Mouse (Mus musculus) limb, embryonic 12.5 days (tissue): ENCODE data around the gene Cblb. TPM values are rescaled to one million over a fixed set of nuclear protein-coding genes. Genes with fewer than 3 reads are reported as not detected.

Experiments used
- ATAC-seq: fragments of 200-750 bp; cut with Nextera tagmentation; 2 replicates; pipeline ENCODE4 v1.8.0; 2017; ENCODE audit warnings: low read depth, moderate TSS enrichment; ENCODE audit not compliant: insufficient number of reproducible peaks, insufficient read depth, low FRiP score, low TSS enrichment
- H3K27ac ChIP-seq: fragments of 300-500 bp; sonication (generic); 2 replicates; pipeline ENCODE4 v1.5.1; 2016; ENCODE audit warnings: mild to moderate bottlenecking, moderate library complexity
- H3K27me3 ChIP-seq: fragments of 300-500 bp; sonication (generic); 2 replicates; pipeline ENCODE4 v1.6.1; 2016; ENCODE audit warnings: mild to moderate bottlenecking, moderate library complexity
- H3K36me3 ChIP-seq: fragments of 300-500 bp; sonication (generic); 2 replicates; pipeline ENCODE4 v1.6.1; 2016; ENCODE audit warnings: mild to moderate bottlenecking, moderate library complexity
- H3K4me1 ChIP-seq: fragments of 300-500 bp; sonication (generic); replicated peaks from 2 replicates; pipeline ENCODE4 v1.6.1; 2016
- H3K4me2 ChIP-seq: fragments of 300-500 bp; sonication (generic); 2 replicates; pipeline ENCODE4 v1.6.1; 2016; ENCODE audit warnings: mild to moderate bottlenecking, moderate library complexity
- H3K4me3 ChIP-seq: fragments of 300-500 bp; sonication (generic); replicated peaks from 2 replicates; pipeline ENCODE4 v1.5.1; 2016; ENCODE audit warnings: mild to moderate bottlenecking
- H3K9ac ChIP-seq: fragments of 300-500 bp; sonication (generic); replicated peaks from 2 replicates; pipeline ENCODE4 v1.6.1; 2016; ENCODE audit warnings: mild to moderate bottlenecking, moderate library complexity
- H3K9me3 ChIP-seq: fragments of 300-500 bp; sonication (generic); 2 replicates; pipeline ENCODE4 v1.6.1; 2016; ENCODE audit warnings: mild to moderate bottlenecking, moderate library complexity
- WGBS: fragments of 180-500 bp; shearing (Covaris S2); methylation state at CpG from one replicate; pipeline ENCODE4 v1.1.7; 2016; 5-methylcytosine and 5-hydroxymethylcytosine counted together
- polyA plus RNA-seq: library from polyadenylated mRNA; unstranded; fragments of >200 nt; fragmentation: Nextera tagmentation; extraction: Ambion mirVana; gene quantifications from 2 replicates; pipeline ENCODE4 v1.2.1, GENCODE M21; 2016

Gene Cblb
- polyA plus RNA-seq, 1 experiment from 2014 or later = 21.4 TPM

DNA sequence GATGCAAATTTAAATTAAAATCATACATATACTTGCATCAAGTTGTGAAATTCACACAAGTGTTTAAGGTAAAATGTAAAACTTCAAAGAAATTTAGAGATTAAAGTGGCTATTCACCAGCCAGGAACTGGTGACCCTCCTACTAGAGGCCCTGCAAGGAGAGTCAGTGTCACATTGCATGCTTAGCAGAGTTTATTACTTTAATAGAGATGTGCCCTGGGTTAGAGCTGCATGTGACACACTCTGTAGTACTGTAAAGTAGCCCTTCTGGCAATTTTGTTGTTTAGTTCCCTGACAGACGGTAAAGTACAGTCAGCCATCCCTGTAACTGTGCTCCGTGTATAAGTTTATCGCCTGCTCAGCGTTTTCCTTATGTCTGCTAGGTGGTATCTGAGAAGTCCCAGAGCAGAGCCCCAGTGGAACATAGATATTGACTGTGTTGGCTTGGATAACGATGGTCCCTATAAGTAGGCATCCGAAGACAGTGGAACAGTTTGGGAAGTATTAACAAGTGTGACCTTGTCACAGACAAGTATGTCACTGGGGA lies 129.0 kb downstream of the Cblb start:
- Histone ChIP-seq H3K4me1 (no peaks in the 10 kb centered on the region), H3K36me3 (peaks cover 39% of the 10 kb centered on the region), H3K4me3 (no peak overlapping the region), H3K9ac (no peak overlapping the region), H3K4me2 (no peak overlapping the region), H3K9me3 (no peaks in the 10 kb centered on the region), H3K27me3 (no peaks in the 10 kb centered on the region), H3K27ac (no peak overlapping the region)
- 79% methylated on average over 6 of the region's 6 CpGs for WGBS
- no peak for ATAC-seq

DNA sequence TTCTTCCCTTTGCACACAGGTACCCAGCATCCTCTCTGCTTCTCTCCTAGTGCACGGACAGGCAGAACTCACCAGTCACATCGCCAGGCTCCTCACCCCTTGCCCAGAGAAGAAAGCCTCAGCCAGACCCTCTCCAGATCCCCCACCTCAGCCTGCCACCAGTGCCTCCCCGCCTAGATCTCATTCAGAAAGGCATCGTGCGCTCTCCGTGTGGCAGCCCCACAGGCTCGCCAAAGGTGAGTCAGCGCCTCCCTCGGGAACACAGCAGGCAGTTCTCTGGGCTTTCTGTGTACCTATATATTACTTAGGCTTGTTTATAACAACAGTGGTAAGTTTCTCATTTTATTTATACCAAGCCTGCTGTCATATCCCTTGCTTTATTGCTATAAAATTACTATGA lies 133.2 kb downstream of the Cblb start:
- H3K36me3 ChIP-seq = peaks cover 37% of the 10 kb centered on the region
- no peaks in the 10 kb centered on the region for H3K27me3 ChIP-seq
- no peak overlapping the region for H3K4me3 ChIP-seq
- H3K4me1 ChIP-seq = no peaks in the 10 kb centered on the region
- 89% methylated on average over 9 of the region's 9 CpGs for WGBS
- no peak overlapping the region for H3K9ac ChIP-seq
- no peaks in the 10 kb centered on the region for H3K9me3 ChIP-seq
- ATAC-seq = no peak
- H3K27ac ChIP-seq = no peak overlapping the region
- H3K4me2 ChIP-seq = no peak overlapping the region

DNA sequence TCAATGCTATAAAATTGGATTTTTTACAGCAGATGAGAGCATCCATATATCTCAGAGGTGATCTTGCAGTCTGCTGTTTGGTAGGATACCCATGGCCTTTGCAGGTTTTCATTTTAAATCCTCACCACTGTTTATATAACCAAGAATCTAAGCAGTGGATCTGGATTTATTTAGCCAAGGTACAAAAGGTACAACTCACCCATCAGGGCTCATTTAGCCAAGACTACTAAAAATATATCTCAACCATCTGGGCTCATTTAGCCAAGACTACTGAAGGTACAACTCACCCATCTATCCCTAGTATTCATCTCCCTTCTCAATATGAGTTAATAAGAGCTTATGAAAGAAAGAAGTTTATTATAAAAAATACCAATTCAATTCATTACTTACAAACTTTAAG lies 142.2 kb downstream of the Cblb start:
- Histone ChIP-seq H3K9me3 (no peaks in the 10 kb centered on the region), H3K4me3 (no peak overlapping the region), H3K4me2 (no peak overlapping the region), H3K9ac (no peak overlapping the region), H3K27me3 (no peaks in the 10 kb centered on the region), H3K27ac (no peak overlapping the region), H3K36me3 (peaks cover 50% of the 10 kb centered on the region), H3K4me1 (no peaks in the 10 kb centered on the region)
- ATAC-seq = no peak

DNA sequence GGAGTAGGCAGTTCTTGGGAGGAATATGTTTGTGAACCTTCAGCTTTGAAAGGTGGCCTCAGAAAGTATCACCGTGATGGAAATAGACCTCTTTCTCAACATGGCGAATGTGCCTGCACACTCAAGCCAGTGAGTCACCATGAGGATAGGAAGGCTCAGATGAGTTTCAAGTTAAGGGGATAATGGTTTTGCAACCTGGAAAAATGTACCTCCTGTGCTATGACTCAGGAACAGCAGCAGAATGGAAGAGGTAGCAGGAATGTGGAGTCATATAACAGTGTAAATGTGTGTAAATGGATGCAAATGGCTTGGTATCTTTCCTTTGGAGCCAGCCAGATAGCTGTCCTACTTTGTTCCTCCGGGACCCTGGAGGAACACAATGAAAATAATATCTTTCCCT lies 148.8 kb downstream of the Cblb start:
- ATAC-seq = no peak
- Histone ChIP-seq H3K9ac (no peak overlapping the region), H3K36me3 (peaks cover 26% of the 10 kb centered on the region), H3K27me3 (no peaks in the 10 kb centered on the region), H3K4me3 (no peak overlapping the region), H3K4me1 (no peaks in the 10 kb centered on the region), H3K9me3 (no peaks in the 10 kb centered on the region), H3K27ac (no peak overlapping the region), H3K4me2 (no peak overlapping the region)
- WGBS = 94% methylated on average over 3 of the region's 3 CpGs

DNA sequence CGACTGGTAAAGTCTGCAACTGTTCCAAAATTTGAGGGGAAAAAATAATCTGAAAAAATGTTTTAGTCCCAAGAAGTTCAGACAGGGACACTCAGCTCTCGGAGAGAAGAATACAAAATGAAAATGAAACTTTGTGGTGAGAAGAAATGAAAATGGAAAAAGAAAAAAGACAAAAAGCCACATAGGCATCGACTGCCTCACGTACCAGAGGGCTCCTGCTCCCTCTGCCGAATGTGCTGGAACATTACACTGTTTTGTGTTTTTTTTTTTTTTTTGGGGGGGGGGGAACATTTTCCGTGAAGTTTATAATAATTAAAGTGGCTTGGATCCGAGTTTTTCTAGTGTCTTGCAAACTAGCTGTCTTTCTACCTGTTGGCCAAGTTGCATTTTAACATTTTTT lies 151.0 kb downstream of the Cblb start:
- H3K4me2 ChIP-seq = no peak overlapping the region
- ATAC-seq = no peak
- H3K9me3 ChIP-seq = no peaks in the 10 kb centered on the region
- H3K4me3 ChIP-seq = no peak overlapping the region
- no peak overlapping the region for H3K9ac ChIP-seq
- no peak overlapping the region for H3K27ac ChIP-seq
- H3K4me1 ChIP-seq = no peaks in the 10 kb centered on the region
- H3K36me3 ChIP-seq = peaks cover 40% of the 10 kb centered on the region
- H3K27me3 ChIP-seq = no peaks in the 10 kb centered on the region
- WGBS = 86% methylated on average over 7 of the region's 7 CpGs

DNA sequence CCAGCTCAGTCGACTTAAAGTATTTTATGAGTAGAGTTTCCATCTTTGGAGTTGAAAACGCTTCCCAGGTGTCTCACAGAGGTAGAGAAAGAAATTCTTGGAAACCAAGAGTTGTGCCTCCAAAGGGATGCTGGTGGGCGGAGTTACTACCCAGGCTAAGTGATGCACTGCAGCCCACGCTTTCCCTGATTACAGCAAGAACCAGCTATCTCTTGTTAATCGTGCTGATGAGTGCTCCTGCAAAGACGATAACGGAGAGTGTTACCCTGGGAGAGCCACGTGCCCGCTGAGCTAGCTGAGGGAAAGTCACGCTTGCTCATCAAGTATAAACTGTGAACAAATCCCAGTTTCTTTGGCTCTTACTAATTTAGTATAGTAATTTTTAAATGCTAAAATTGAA lies 153.3 kb downstream of the Cblb start:
- Histone ChIP-seq H3K9ac (no peak overlapping the region), H3K4me1 (no peaks in the 10 kb centered on the region), H3K27me3 (no peaks in the 10 kb centered on the region), H3K27ac (no peak overlapping the region), H3K36me3 (peaks cover 48% of the 10 kb centered on the region), H3K9me3 (no peaks in the 10 kb centered on the region), H3K4me3 (no peak overlapping the region), H3K4me2 (no peak overlapping the region)
- ATAC-seq = no peak
- WGBS = 89% methylated on average over 10 of the region's 10 CpGs

DNA sequence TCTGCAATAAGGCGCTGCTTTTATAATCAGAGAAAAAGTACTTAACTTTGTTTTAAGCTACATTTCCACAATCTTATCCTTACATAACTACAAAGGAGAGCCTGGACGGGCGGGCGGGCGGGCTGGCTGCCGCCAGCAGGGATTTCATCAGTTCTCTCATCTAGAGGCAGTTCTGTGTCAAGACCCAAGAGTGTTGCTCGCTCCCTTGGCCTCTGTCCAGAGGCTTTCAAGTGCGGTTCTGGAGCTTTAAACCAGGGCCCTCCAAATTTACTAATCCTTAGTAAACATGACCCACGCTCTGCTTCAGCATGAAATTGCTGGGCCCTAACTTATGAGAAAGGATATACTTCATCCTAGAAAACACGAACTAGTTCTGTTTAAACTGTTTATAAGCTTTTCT lies 155.7 kb downstream of the Cblb start:
- peaks cover 70% of the 10 kb centered on the region for H3K36me3 ChIP-seq
- WGBS = 89% methylated on average over 10 of the region's 10 CpGs

DNA sequence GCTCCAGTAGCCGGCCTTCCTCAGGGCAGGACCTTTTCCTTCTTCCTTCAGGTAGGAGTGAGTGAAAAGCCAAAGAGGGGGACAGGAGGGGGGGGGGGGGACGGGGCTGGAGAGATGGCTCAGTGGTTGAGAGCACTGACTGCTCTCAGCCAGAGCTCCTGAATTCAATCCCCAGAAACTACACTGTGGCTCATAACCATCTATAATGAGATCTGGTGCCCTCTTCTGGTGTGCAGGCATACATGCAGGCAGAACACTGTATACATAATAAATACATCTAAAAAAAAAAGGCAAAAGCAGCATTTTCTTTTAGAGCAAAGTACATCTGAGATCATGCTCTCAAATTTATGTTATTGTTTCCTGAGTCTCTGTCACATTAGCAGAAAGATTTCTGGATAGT lies 158.1 kb downstream of the Cblb start:
- peaks cover 79% of the 10 kb centered on the region for H3K36me3 ChIP-seq
- no peak for ATAC-seq
- WGBS = 83% methylated on average over 1 of the region's 2 CpGs

More for the DNA sequence above, 155.7 kb downstream of the Cblb start:
- no peak overlapping the region for H3K4me2 ChIP-seq
- H3K4me1 ChIP-seq = no peaks in the 10 kb centered on the region
- H3K9ac ChIP-seq = no peak overlapping the region
- H3K27ac ChIP-seq = no peak overlapping the region
- H3K27me3 ChIP-seq = no peaks in the 10 kb centered on the region
- ATAC-seq = no peak
- no peak overlapping the region for H3K4me3 ChIP-seq
- H3K9me3 ChIP-seq = no peaks in the 10 kb centered on the region

DNA sequence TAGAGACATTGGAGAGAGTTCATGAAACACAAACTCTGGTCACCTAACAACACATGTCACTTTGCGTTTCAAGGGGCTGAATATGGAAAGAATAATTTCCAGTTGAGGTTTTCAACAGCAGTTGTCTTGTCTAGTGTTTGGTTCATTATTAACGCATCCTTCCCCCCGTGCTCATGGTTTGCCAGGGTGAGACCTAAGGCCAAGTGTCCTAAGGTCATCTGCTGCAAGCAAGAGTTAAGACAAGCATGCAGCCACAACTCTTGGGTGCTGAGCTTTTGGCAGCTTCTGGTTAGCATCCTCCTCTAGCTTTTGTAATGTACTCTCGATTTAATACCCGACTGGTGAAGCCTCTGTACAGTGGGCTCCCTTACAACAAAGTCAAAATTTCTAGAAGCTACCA lies 159.7 kb downstream of the Cblb start:
- Histone ChIP-seq H3K9ac (no peak overlapping the region), H3K27ac (no peak overlapping the region), H3K9me3 (no peaks in the 10 kb centered on the region), H3K4me3 (no peak overlapping the region), H3K4me2 (no peak overlapping the region), H3K27me3 (no peaks in the 10 kb centered on the region), H3K36me3 (peaks cover 82% of the 10 kb centered on the region), H3K4me1 (no peaks in the 10 kb centered on the region)
- WGBS = 87% methylated on average over 5 of the region's 5 CpGs
- no peak for ATAC-seq

More for the DNA sequence above, 158.1 kb downstream of the Cblb start:
- H3K4me3 ChIP-seq = no peak overlapping the region
- no peak overlapping the region for H3K4me2 ChIP-seq
- H3K27me3 ChIP-seq = no peaks in the 10 kb centered on the region
- H3K9ac ChIP-seq = no peak overlapping the region
- no peaks in the 10 kb centered on the region for H3K9me3 ChIP-seq
- no peaks in the 10 kb centered on the region for H3K4me1 ChIP-seq
- no peak overlapping the region for H3K27ac ChIP-seq

DNA sequence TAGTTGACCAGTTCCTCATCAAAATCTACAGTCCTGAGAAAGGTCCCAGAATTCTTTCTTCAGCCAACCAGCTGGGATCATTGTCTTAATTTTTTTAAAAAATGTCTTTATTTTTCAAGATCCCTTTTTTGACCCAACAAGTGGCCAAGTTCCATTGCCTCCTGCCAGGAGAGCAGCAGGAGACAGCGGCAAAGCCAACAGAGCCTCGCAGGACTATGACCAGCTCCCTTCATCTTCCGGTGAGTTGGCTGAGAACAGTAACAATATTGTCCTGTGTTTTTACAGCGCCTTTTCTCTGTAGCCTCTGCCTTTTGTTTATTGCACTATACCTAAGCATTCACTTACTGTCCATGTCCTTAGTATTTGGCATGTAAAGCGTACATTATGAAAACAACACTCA lies 163.0 kb downstream of the Cblb start:
- H3K36me3 ChIP-seq = peaks cover 64% of the 10 kb centered on the region
- no peak for ATAC-seq

DNA sequence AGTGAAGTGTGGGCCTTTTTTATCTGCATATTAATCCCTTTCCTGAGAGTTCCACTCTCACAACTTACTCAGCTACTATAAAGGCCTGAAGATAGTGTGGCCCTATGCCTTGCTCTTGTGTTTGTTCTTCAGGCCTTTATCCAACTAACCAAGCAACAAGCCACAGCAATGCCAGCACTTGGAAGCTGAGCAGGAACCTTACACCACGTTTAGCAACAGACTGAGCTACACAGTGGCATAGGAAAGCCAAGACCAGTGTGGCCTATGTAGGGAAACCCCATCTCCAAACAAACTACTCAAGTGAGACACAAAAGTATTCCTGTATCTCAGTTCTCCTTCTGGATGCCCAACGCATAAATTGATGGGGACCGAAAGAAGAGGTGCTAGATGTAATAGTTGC lies 163.8 kb downstream of the Cblb start:
- Histone ChIP-seq H3K27me3 (no peaks in the 10 kb centered on the region), H3K4me2 (no peak overlapping the region), H3K9ac (no peak overlapping the region), H3K4me1 (no peaks in the 10 kb centered on the region), H3K9me3 (no peaks in the 10 kb centered on the region), H3K27ac (no peak overlapping the region), H3K4me3 (no peak overlapping the region), H3K36me3 (peaks cover 58% of the 10 kb centered on the region)
- 94% methylated on average over 3 of the region's 3 CpGs for WGBS
- ATAC-seq = no peak

More for the DNA sequence above, 163.0 kb downstream of the Cblb start:
- 91% methylated on average over 5 of the region's 5 CpGs for WGBS
- H3K4me1 ChIP-seq = no peaks in the 10 kb centered on the region
- H3K4me3 ChIP-seq = no peak overlapping the region
- H3K4me2 ChIP-seq = no peak overlapping the region
- no peaks in the 10 kb centered on the region for H3K9me3 ChIP-seq
- H3K27me3 ChIP-seq = no peaks in the 10 kb centered on the region
- no peak overlapping the region for H3K9ac ChIP-seq
- no peak overlapping the region for H3K27ac ChIP-seq

DNA sequence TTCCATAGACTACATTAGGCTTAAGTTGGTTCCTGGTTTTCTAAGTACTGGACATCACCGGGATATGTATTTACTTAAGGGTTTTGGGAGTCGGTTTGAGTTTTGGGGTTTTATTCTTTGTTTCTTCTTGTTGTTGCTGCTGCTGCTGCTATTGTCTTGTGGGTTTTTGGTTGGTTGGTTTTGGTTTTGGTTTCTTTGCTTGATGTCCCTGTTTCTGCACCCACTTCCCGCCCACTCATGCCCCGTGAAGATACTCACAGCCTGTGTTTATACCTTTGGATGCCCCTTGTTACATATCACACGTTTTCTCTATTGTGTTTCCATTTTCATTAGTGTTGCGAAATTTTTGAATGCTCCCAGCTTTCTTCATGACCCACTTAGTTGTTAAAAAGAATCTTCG lies 169.1 kb downstream of the Cblb start:
- Histone ChIP-seq H3K9me3 (no peaks in the 10 kb centered on the region), H3K27me3 (no peaks in the 10 kb centered on the region), H3K27ac (no peak overlapping the region), H3K9ac (no peak overlapping the region), H3K4me3 (no peak overlapping the region), H3K4me2 (no peak overlapping the region), H3K4me1 (no peaks in the 10 kb centered on the region), H3K36me3 (peaks cover 37% of the 10 kb centered on the region)
- no peak for ATAC-seq
- WGBS = 93% methylated on average over 7 of the region's 7 CpGs
